ENCODE assay signal across 8 mouse cellular contexts in genomic region chr2:6212327-6212723, GRCm38 (mm10). TPM values are rescaled to one million over a fixed set of nuclear protein-coding genes. Genes with fewer than 3 reads are reported as not detected.
DNase-seq lines count a peak whose midpoint lies in the region; ATAC-seq lines count a peak whose summit lies in the region.

No protein-coding gene starts in this region.

- peak overlapping the region; percentile 97 for H3K27ac ChIP-seq in heart, embryonic 15.5 days
- H3K27ac ChIP-seq in hindbrain, embryonic 11.5 days (ENCODE audit: low read depth, low read length), result peak overlapping the region; percentile 52; the same call in 1 of the 2 replicates
- H3K27ac ChIP-seq in midbrain, embryonic 12.5 days (replicated peaks), result peak overlapping the region; percentile 78; the same call in 1 of the 2 replicates

- no peak for DNase-seq in heart, postnatal 14 days
- peak; percentile 56 for DNase-seq in NIH3T3 (ENCODE audit: low read depth)
- DNase-seq in hindbrain, embryonic 11.5 days (ENCODE audit: low spot score), result no peak
- no peak for DNase-seq in left cerebral cortex, postnatal 36 days (ENCODE audit: low spot score in 2 of 2)
- no peak for DNase-seq in layer of hippocampus, postnatal 25 days (ENCODE audit: extremely low spot score in 1 of 2, low spot score in 1 of 2)
- DNase-seq in spleen, postnatal 4 days (ENCODE audit: low spot score in 2 of 2), result no peak

- H3K9ac ChIP-seq in heart, embryonic 15.5 days, result peak overlapping the region; percentile 69
- peak overlapping the region; percentile 66 for H3K9ac ChIP-seq in hindbrain, embryonic 11.5 days (ENCODE audit: low read depth, low read length)
- H3K9ac ChIP-seq in midbrain, embryonic 12.5 days (replicated peaks), result peak overlapping the region; percentile 65; the same call in 1 of the 2 replicates

- no peaks in the 10 kb centered on the region for H3K9me3 ChIP-seq in heart, embryonic 15.5 days (replicated peaks)
- H3K9me3 ChIP-seq in hindbrain, embryonic 11.5 days (ENCODE audit: control insufficient read depth, low read length), result no peaks in the 10 kb centered on the region
- H3K9me3 ChIP-seq in midbrain, embryonic 12.5 days, result no peaks in the 10 kb centered on the region

- WGBS in heart, embryonic 15.5 days, result 38% methylated on average over 9 of the region's 9 CpGs
- 42% methylated on average over 9 of the region's 9 CpGs for WGBS in hindbrain, embryonic 11.5 days
- 41% methylated on average over 9 of the region's 9 CpGs for WGBS in midbrain, embryonic 12.5 days

- peak overlapping the region; percentile 65 for H3K4me3 ChIP-seq in heart, embryonic 15.5 days
- peak overlapping the region; percentile 37 for H3K4me3 ChIP-seq in hindbrain, embryonic 11.5 days (ENCODE audit: low read depth, low read length)
- peak overlapping the region; percentile 52 for H3K4me3 ChIP-seq in midbrain, embryonic 12.5 days

- ATAC-seq in heart, embryonic 15.5 days (replicated peaks; ENCODE audit: insufficient number of reproducible peaks, insufficient read depth, low FRiP score, low read depth), result 0 out of 2 replicates have a peak, but pooled peaks have one; percentile 1
- peak; percentile 36; the same call in 1 of the 2 replicates for ATAC-seq in hindbrain, embryonic 11.5 days (ENCODE audit: low FRiP score)
- peak; percentile 19; the same call in 1 of the 2 replicates for ATAC-seq in midbrain, embryonic 12.5 days (ENCODE audit: low FRiP score, low read depth)

- H3K27me3 ChIP-seq in heart, embryonic 15.5 days, result no peaks in the 10 kb centered on the region
- H3K27me3 ChIP-seq in hindbrain, embryonic 11.5 days (ENCODE audit: control insufficient read depth, insufficient read depth, low read length), result no peaks in the 10 kb centered on the region
- no peaks in the 10 kb centered on the region for H3K27me3 ChIP-seq in midbrain, embryonic 12.5 days

- no peaks in the 10 kb centered on the region for H3K36me3 ChIP-seq in heart, embryonic 15.5 days
- no peaks in the 10 kb centered on the region for H3K36me3 ChIP-seq in hindbrain, embryonic 11.5 days (ENCODE audit: control insufficient read depth, insufficient read depth, low read length)
- H3K36me3 ChIP-seq in midbrain, embryonic 12.5 days, result no peaks in the 10 kb centered on the region

- peak overlapping the region; percentile 88 for H3K4me2 ChIP-seq in heart, embryonic 15.5 days
- H3K4me2 ChIP-seq in hindbrain, embryonic 11.5 days (replicated peaks; ENCODE audit: low read depth, low read length), result peak overlapping the region; percentile 49
- H3K4me2 ChIP-seq in midbrain, embryonic 12.5 days (replicated peaks), result peak overlapping the region; percentile 67

- intact Hi-C loops in heart, postnatal 14 days (cut with DNase I), result loop anchor here (2.0 kb wide), 1 partner anchor 110 kb away; the partner anchor contains the start of gene Usp6nl
- intact Hi-C loops in left cerebral cortex, postnatal 36 days (cut with DNase I), result no loop called here

- peaks cover 28% of the 10 kb centered on the region for H3K4me1 ChIP-seq in heart, embryonic 15.5 days (replicated peaks)
- no peaks in the 10 kb centered on the region for H3K4me1 ChIP-seq in hindbrain, embryonic 11.5 days (replicated peaks; ENCODE audit: control insufficient read depth, insufficient read depth, low read length)
- peaks cover 13% of the 10 kb centered on the region for H3K4me1 ChIP-seq in midbrain, embryonic 12.5 days

RNA-seq across cellular contexts. Expression of gene Echdc3, which starts 0.5 kb away (rescaled TPM):
- polyA plus RNA-seq in heart, embryonic 15.5 days (2015; fragmentation: Nextera tagmentation; extraction: Ambion mirVana), result 9.2 TPM in 2 replicates
- total RNA-seq in heart, postnatal 14 days (2021), result 10 to 100 TPM; 16.3 to 17.0 TPM
- polyA plus RNA-seq in hindbrain, embryonic 11.5 days (2014; fragmentation: Nextera tagmentation; extraction: Ambion mirVana), result 2.4 and 2.6 TPM in 2 replicates
- 2.7 and 2.9 TPM in 2 replicates for polyA plus RNA-seq in midbrain, embryonic 12.5 days (2016; fragmentation: Nextera tagmentation; extraction: Ambion mirVana)
- total RNA-seq in left cerebral cortex, postnatal 36 days (2021), result under 1 TPM; 0.89 to 0.97 TPM
- total RNA-seq in layer of hippocampus, postnatal 25 days (2021), result under 1 TPM; 0.66 to 0.85 TPM

Comparison
In these comparisons a context has a peak if more than half of its experiments do, and no peak if none do; other contexts are left out.
1. RNA of gene Echdc3, which starts 0.5 kb away (total RNA-seq): 16.3 to 17.0 TPM in heart, postnatal 14 days; 0.89 to 0.97 TPM in left cerebral cortex, postnatal 36 days and 0.66 to 0.85 TPM in layer of hippocampus, postnatal 25 days; every median in the first group is over 4 times any median in the second.
2. Peak in every context shown above with its lines, with median percentiles within 50 percentile points of each other: ATAC-seq, H3K27ac ChIP-seq, H3K4me2 ChIP-seq, H3K4me3 ChIP-seq and H3K9ac ChIP-seq.